Mouse (Mus musculus) spleen, postnatal 14 days (tissue): ENCODE results near the gene Prim2.

ENCODE experiments used
- DNase-seq, 2 experiments: peaks; one replicate each; pipeline ENCODE4 v3.0.0; 2021 to 2022; ENCODE audit warnings: low spot score in 2 of 2

Gene Prim2

GRCm38 (mm10) chr1:33494524-33495202, 174.9 kb downstream of the Prim2 start:
- DNase-seq = no peak

- no peak for DNase-seq
These were observed 179.4 kb downstream of the Prim2 start for GRCm38 (mm10) chr1:33490220-33490619.

- DNase-seq = no peak
These were observed 181.2 kb downstream of the Prim2 start for GRCm38 (mm10) chr1:33488372-33488771.

GRCm38 (mm10) chr1:33483746-33484145, 185.8 kb downstream of the Prim2 start:
- DNase-seq = no peak

GRCm38 (mm10) chr1:33480382-33480781, 189.2 kb downstream of the Prim2 start:
- DNase-seq = no peak

GRCm38 (mm10) chr1:33471069-33471468, 198.5 kb downstream of the Prim2 start:
- DNase-seq = no peak

- no peak for DNase-seq
These were observed 199.4 kb downstream of the Prim2 start for GRCm38 (mm10) chr1:33470222-33470621.

GRCm38 (mm10) chr1:33464234-33464633, 205.4 kb downstream of the Prim2 start:
- DNase-seq = no peak

- no peak for DNase-seq
These were observed 208.9 kb downstream of the Prim2 start for GRCm38 (mm10) chr1:33460703-33461102.

GRCm38 (mm10) chr1:33460262-33460661, 209.3 kb downstream of the Prim2 start:
- DNase-seq = no peak

GRCm38 (mm10) chr1:33458950-33459349, 210.6 kb downstream of the Prim2 start:
- no peak for DNase-seq

- DNase-seq = no peak
These were observed 215.3 kb downstream of the Prim2 start for GRCm38 (mm10) chr1:33454251-33454650.

- DNase-seq = no peak
These were observed 216.3 kb downstream of the Prim2 start for GRCm38 (mm10) chr1:33453299-33453698.

GRCm38 (mm10) chr1:33447179-33447578, 222.4 kb downstream of the Prim2 start:
- DNase-seq = no peak

GRCm38 (mm10) chr1:33436167-33436566, 233.4 kb downstream of the Prim2 start:
- DNase-seq = no peak
